Mouse (Mus musculus) adrenal gland, adult 18-20 months (tissue): ENCODE measurements at regions not wholly inside any gene's neighbourhood (a gene's known extent, or its start where the extent isn't known, plus 50 kb on each side); places are given as distances from the start of the nearest gene placed in this dataset.

Source experiments
- DNase-seq, 2 experiments: peaks; one replicate each; pipeline ENCODE4 v3.0.0; 2021 to 2022; ENCODE audit warnings: low spot score in 2 of 2

DNA sequence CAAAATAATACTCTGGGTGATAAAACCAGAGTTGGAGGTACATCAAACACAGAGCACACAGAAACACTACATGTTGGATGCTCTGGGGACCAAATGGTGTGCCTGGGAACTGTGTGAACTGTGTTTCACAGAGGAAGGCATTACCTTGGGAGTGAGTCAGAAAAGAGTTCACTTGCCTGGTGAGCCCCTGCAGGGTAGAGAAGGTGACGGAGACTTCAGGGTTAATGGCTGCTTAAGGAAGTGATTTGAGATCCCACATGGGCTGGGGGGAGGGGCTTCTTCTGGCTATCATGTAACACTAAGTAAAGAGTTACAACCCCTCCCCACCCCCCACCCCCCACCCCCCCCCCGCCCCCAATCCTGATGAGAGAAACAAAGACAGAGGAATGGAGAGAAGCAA is 164.6 kb downstream of the Gm45692 start:
- DNase-seq, result no peak

DNA sequence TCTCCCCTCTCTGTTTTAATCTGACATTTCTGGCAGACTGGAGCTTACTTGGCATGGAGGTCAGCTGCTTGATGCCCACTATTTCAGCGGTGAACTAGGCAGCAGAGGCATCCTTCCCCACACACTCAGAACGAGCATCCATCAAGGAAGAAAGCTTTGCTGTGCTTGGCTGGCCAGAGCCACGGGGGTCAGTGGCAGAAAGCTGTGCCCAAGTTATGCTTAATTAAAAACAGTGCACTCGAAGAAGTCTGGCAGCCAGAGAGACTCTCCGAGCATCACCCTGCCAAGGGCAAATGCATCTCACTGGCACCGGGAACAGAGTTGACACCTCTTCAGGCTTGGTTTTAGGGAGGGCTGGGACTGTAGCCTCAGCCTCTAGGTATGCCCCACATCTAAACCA is 168.3 kb downstream of the Gm45692 start:
- DNase-seq, result no peak

DNA sequence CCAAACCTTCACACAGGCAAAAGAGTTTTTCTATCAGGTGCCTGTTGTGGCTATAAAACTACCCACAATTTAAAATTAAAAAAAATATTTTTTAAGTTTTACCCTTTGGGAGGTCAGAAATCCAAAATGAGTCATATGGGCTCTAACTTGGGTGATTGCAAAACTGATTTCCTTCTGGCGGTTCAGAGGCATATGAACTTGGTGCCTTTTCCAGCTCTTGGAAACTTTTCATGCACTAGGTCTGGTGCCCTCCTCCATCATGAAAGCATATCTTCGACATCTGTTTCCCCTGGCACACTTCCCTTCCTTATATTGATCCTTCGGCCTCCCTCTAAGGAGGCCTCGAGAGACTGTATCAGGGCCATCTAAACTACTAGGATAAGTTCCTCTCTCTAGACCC is 168.8 kb downstream of the Gm45692 start:
- no peak for DNase-seq

- no peak for DNase-seq
These were observed 178.9 kb downstream of the Gm45692 start for GRCm38 (mm10) chr8:26298066-26298804.

DNA sequence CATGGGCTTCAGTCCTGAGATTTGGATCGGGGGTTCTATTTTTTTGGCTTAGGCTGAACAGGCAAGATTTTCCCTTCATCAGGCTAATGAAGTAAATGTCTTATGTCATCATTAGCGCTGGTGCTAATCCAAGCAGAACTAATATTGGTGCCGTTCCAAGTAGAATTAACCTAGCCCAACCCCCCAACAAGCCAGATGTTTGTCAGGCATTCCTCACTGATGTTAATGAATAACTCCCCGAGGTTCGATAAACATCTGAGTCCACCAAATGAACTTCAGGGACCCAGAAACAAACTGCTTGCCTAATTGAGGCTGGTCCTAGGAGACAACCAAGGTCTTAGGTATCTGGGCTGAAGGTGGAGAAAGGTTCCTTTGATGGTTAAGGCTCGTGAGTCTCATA is 180.9 kb downstream of the Gm45692 start:
- DNase-seq, result no peak

DNA sequence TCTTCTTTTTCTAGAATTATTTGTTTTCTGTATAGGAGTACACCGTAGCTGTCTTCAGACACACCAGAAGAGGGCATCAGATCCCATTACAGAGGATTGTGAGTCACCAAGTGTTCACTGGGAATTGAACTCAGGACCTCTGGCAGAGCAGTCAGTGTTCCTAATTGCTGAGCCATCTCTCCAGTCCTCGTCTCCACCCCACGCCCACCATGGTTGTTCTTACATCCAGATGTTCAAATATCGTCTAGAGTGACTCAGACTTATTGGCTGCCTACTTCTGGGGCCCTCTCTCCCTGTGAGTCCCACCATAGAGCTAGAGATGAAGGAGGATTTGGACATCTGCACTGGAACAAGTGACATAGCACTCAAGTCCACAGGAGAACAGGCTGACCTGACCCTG is 182.6 kb downstream of the Gm45692 start:
- DNase-seq, result no peak

GRCm38 (mm10) chr8:26304566-26304965 is 185.2 kb downstream of the Gm45692 start:
- no peak for DNase-seq

GRCm38 (mm10) chr8:26305061-26305879 is 185.9 kb downstream of the Gm45692 start:
- DNase-seq, result no peak

DNA sequence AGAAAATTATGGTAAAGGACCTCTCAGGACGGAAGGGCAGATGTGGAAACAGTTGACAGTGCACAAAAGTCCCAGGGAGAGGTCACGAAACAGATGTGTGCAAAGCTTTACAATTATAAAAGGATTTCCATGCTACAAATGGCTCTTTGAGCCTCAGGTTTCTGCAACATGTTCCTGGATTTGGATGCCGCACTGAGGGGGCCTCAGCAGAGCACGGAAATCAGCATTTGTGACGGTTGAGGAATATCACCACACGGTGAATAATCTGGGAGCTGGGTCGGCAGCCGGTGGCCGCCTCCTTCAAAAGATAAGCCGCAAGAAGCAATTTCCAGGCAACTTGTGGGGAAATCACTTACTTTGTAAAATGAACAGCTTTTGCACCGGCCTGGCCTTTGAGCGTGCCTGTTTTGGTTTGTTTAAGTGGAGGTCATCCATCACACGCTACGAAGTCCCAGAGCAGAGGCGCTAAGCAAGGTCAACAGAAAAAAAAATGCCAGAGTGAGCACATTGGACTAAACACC is 188.8 kb downstream of the Gm45692 start:
- DNase-seq, result no peak

GRCm38 (mm10) chr8:26309764-26310163 is 190.4 kb downstream of the Gm45692 start:
- no peak for DNase-seq

GRCm38 (mm10) chr8:26323606-26324350 is 204.4 kb downstream of the Gm45692 start:
- no peak for DNase-seq

DNA sequence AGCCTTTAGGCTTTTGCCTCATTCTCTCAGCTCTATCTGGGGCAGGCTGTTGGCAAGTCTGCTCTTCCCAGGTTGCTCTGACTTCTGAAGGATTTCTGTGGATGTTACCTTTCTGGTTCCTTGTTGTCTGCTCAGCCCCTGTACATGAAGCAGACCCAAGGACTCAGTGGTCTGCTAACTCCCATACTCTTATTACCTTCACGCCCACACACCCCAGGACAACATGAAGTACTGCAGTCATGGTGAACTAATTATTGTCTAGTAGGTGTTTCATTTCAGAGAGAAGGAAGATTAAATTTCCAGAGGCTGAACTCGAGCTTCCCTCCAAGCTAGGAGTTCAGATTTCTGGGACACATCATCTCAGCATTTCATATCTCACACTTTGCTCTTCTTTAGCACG is 205.3 kb downstream of the Gm45692 start:
- DNase-seq, result no peak

- DNase-seq, result no peak
These were observed 210.5 kb downstream of the Gm45692 start for GRCm38 (mm10) chr8:26329813-26330212.

GRCm38 (mm10) chr8:26336906-26337650 is 217.7 kb downstream of the Gm45692 start:
- DNase-seq, result no peak

DNA sequence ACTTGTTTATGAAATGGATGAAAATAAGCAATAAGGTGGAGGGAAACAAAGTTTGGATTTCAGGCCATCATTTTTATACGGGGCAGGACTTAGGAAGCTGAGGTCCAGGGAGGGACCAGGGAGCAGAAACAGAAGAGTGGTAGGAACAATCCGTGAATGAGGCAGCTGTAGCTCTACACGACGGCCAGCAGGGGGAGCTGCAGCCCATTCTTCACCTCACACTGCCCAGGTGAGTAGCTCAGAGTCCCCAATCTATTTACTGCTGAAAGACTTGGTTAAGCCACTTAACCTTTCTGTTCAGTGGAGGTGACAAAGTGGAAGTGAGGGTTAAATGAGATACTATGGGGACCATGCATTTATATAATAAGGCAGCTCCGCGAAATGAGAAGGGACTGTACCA is 225.7 kb downstream of the Gm45692 start:
- peak; percentile 75 to 83 for DNase-seq

- no peak for DNase-seq
These were observed 229.9 kb downstream of the Gm45692 start for GRCm38 (mm10) chr8:26349231-26349630.

- DNase-seq, result no peak
These were observed 230.5 kb downstream of the Gm45692 start for GRCm38 (mm10) chr8:26349854-26350253.

DNA sequence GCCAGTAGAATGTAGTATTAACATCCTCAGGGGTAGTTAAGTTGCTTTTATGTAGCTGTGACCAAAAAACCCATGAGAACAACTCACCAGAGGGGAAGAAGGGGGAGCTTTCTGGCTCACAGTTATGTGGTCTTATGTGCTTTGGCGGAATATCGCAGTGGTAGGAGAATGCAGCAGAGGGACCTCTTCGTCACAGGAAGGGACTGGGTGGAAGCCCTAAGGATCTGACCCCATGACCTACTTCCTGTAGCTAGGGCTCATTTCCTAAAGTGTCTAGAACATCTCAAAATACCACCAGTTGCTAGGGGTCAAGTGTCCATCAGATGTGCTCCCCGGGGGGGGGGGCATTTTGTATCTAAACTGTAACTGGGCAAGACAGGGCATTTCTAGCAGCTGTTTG is 231.3 kb downstream of the Gm45692 start:
- no peak for DNase-seq

GRCm38 (mm10) chr8:26351643-26352540 is 232.6 kb downstream of the Gm45692 start:
- DNase-seq, result no peak

GRCm38 (mm10) chr8:26352541-26353010 is 233.2 kb downstream of the Gm45692 start:
- peak in 1 of 2 experiments; percentile 37 for DNase-seq
